Mouse (Mus musculus): ENCODE measurements around the gene Musk. TPM values are rescaled to one million over a fixed set of nuclear protein-coding genes. Genes with fewer than 3 reads are reported as not detected.

Gene Musk
- polyA plus RNA-seq, 1 experiment from 2014 or later: 5.9 TPM

DNA sequence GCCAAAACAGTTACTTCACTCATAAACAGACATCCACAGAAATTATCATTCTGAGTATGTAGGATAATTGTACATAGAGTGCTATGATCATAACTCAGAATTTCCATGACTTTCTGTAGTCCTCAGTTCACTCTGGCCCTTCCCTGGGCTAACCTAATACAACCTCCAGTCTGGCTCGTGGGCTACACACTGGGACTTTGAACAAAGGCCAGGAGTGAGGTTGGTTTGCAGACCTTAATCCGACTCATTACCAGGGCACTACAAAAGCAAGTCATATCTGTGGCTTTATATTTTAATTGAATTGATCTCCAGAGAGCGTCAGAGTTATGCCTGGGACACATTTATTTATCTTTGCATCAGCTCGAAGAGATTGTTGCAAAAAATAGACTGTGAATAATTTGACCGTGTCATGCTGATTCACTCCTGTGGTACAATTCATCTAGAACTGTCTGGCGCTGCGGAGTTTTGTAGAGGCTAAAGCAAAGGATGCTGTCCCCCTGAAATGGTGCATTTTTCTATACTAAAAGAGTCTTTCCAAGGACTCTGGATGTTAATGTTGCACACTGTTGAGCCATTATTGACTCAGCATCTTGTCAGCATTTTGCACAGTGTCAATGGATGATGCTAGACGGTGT is 10.4 kb upstream of the Musk start:
- no peak overlapping the region for H3K4me2 ChIP-seq (replicated peaks)
- no peak overlapping the region for H3K4me3 ChIP-seq (replicated peaks)
- WGBS: 45% methylated on average over 8 of the region's 8 CpGs
- H3K9me3 ChIP-seq (replicated peaks): no peaks in the 10 kb centered on the region
- H3K36me3 ChIP-seq: no peaks in the 10 kb centered on the region
- H3K27ac ChIP-seq (replicated peaks): no peak overlapping the region
- no peaks in the 10 kb centered on the region for H3K27me3 ChIP-seq
- no peak for ATAC-seq (ENCODE audit: insufficient number of reproducible peaks, low FRiP score, low TSS enrichment, low read depth)
- H3K4me1 ChIP-seq: peaks cover 14% of the 10 kb centered on the region; the same call in 1 of the 2 replicates
- no peak overlapping the region for H3K9ac ChIP-seq

DNA sequence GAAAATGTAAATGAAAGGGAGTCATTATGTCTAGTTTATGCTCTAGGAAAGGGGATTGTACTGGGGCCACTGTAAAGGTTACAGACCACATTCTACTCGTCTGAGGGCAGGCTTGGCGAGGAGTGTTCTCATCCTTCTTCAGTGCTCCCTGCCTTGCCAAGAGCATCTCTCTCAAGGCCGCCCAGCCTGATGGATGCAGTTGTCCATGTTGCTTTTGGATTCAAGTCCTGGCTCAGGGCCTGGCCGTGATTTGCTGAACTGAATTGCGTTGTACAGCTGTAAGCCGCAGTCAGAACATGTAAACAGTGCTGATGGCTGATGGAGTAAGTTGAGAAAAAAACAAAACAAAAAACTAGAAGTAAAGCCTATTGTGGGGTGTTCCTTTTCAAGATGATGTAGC is 7.4 kb upstream of the Musk start:
- Histone ChIP-seq H3K4me2 (replicated peaks) (no peak overlapping the region), H3K4me1 (no peaks in the 10 kb centered on the region), H3K36me3 (no peaks in the 10 kb centered on the region), H3K4me3 (replicated peaks) (no peak overlapping the region), H3K27ac (replicated peaks) (no peak overlapping the region), H3K9ac (no peak overlapping the region), H3K9me3 (replicated peaks) (no peaks in the 10 kb centered on the region), H3K27me3 (no peaks in the 10 kb centered on the region)
- WGBS: 70% methylated on average over 6 of the region's 6 CpGs
- peak; percentile 47; the same call in 1 of the 2 replicates for ATAC-seq (ENCODE audit: insufficient number of reproducible peaks, low FRiP score, low TSS enrichment, low read depth)

DNA sequence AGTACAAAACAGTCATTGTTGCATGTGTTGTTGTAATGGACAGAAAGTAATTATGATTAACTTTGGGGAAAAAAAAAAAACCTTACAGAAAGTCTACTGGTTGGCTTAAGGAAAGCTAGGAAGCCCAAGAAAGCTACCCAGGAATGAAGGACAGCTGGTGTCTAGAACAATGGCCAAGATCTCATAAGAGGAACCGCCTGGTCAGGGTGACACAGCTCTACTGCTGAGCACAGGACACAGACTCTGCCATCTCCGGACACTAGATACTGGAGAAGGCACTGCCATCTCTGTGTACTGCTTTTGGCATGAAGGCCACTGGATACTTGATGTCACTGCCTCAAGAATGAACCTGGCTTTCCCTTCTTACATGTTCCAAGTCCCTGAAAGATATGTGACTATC is 5.6 kb upstream of the Musk start:
- WGBS: 92% methylated on average over 2 of the region's 2 CpGs
- no peaks in the 10 kb centered on the region for H3K4me1 ChIP-seq
- no peaks in the 10 kb centered on the region for H3K36me3 ChIP-seq
- no peaks in the 10 kb centered on the region for H3K9me3 ChIP-seq (replicated peaks)
- ATAC-seq (ENCODE audit: insufficient number of reproducible peaks, low FRiP score, low TSS enrichment, low read depth): no peak
- no peak overlapping the region for H3K27ac ChIP-seq (replicated peaks)
- no peak overlapping the region for H3K4me2 ChIP-seq (replicated peaks)
- no peaks in the 10 kb centered on the region for H3K27me3 ChIP-seq
- no peak overlapping the region for H3K9ac ChIP-seq
- H3K4me3 ChIP-seq (replicated peaks): no peak overlapping the region

DNA sequence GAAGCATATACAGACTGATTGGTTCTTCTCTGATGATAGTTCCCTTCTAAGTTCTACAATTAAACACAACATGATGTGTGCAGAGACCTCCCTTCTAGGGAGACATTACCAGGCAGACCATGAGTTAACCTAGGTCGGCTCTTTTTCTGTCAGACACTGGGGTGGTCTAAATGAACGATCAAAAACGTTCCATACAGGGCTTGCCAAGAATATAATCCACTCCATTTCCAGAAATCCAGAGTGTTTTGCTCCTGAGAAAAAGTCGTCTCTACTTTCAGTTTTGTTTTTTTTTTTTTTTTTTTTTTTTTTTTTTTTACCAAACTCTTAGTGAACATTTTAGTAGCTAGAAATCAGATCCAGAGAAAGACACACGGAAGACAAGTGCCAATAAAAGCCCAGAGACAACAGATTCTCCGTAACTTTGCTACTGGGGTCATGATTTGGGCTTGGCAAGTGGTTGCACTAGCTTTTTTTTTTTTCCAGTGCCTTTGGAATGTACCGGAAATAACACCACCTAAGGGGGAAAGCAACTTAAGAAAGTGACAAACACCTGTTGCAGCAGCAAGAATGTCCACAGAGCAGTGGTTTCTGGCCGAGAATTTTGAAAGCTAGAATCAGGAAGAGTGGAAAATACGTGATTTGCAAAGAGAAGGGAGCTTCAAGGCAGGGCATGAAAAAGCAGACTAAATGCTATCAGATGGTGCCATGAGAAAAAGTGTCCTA is 769 bp downstream of the Musk start:
- Histone ChIP-seq H3K9ac (no peak overlapping the region), H3K4me2 (replicated peaks) (peak overlapping the region; percentile 26), H3K4me3 (replicated peaks) (peak overlapping the region; percentile 18), H3K36me3 (no peaks in the 10 kb centered on the region), H3K4me1 (peaks cover 5% of the 10 kb centered on the region; the same call in 1 of the 2 replicates), H3K9me3 (replicated peaks) (no peaks in the 10 kb centered on the region), H3K27ac (replicated peaks) (peak overlapping the region; percentile 25; the same call in 1 of the 2 replicates), H3K27me3 (no peaks in the 10 kb centered on the region)
- WGBS: 20% methylated on average over 9 of the region's 9 CpGs
- ATAC-seq (ENCODE audit: insufficient number of reproducible peaks, low FRiP score, low TSS enrichment, low read depth): no peak

DNA sequence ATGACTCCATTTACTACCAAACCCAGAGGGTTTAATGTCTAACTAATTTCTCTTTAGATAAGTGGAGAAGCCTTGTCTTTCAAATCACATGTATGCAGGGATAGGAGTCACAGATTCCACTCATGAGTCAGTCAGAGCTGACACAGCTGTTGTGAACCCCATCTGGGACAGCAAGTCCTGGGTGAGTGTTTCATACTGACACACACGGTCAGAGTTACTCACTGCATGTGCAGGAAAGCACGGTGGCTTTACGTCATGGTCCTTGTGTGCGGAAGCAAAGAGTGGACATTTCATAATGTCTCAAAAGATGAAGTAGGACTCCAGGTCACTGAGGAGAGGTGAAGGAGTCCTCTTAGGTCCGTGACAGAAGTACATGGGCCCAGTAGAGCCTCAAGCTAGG is 3.0 kb downstream of the Musk start:
- Histone ChIP-seq H3K9ac (no peak overlapping the region), H3K36me3 (no peaks in the 10 kb centered on the region), H3K4me2 (replicated peaks) (no peak overlapping the region), H3K9me3 (replicated peaks) (no peaks in the 10 kb centered on the region), H3K27ac (replicated peaks) (no peak overlapping the region), H3K4me3 (replicated peaks) (no peak overlapping the region), H3K4me1 (peaks cover 5% of the 10 kb centered on the region; the same call in 1 of the 2 replicates), H3K27me3 (no peaks in the 10 kb centered on the region)
- WGBS: 75% methylated on average over 5 of the region's 5 CpGs
- no peak for ATAC-seq (ENCODE audit: insufficient number of reproducible peaks, low FRiP score, low TSS enrichment, low read depth)

DNA sequence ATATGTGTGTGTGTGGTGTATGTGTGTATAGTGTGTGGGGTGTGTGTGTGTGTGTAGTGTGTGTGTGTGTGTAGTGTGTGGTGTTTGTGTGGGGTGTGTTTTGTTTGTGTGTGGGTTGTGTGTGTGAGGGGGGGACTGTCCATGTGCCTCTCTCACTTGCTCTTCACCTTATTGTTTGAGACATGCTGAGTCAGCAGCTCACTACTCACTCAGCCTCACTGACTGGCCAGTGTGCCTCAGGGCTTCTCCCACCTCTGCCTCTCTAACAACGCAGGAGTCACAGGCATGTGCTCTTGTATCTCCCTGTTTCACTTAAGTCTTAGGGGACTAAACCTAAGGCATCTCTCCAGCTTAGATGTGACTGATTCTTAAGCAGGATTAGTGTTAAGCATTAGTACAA is 6.1 kb downstream of the Musk start:
- Histone ChIP-seq H3K36me3 (no peaks in the 10 kb centered on the region), H3K4me1 (peaks cover 2% of the 10 kb centered on the region; the same call in 1 of the 2 replicates), H3K9me3 (replicated peaks) (no peaks in the 10 kb centered on the region), H3K4me3 (replicated peaks) (no peak overlapping the region), H3K4me2 (replicated peaks) (no peak overlapping the region), H3K27ac (replicated peaks) (no peak overlapping the region), H3K27me3 (no peaks in the 10 kb centered on the region), H3K9ac (no peak overlapping the region)
- ATAC-seq (ENCODE audit: insufficient number of reproducible peaks, low FRiP score, low TSS enrichment, low read depth): no peak
- WGBS: 10% methylated on average over 1 of the region's 1 CpGs

DNA sequence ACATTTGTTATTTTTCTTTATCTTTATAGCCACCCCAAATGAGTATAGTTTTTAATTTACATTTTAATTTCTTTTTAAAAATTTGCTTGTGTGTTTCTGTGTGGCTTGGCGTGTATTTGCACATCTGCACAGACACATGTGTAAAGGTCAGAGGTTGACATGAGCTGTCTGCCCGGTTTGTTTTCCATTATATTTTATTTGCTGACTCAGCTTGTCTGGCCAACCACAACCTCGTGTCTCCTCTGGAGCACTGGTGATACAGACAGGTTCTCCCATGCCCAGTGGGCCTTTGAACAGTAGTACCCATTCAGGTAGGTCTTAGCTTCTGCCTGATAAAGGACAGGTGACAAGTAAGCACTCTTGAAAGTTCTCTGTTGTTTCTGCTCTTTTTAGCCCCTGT is 7.3 kb downstream of the Musk start:
- H3K4me1 ChIP-seq: no peaks in the 10 kb centered on the region
- H3K36me3 ChIP-seq: no peaks in the 10 kb centered on the region
- no peak overlapping the region for H3K27ac ChIP-seq (replicated peaks)
- no peaks in the 10 kb centered on the region for H3K9me3 ChIP-seq (replicated peaks)
- no peak overlapping the region for H3K4me2 ChIP-seq (replicated peaks)
- H3K9ac ChIP-seq: no peak overlapping the region
- no peak for ATAC-seq (ENCODE audit: insufficient number of reproducible peaks, low FRiP score, low TSS enrichment, low read depth)
- no peak overlapping the region for H3K4me3 ChIP-seq (replicated peaks)
- no peaks in the 10 kb centered on the region for H3K27me3 ChIP-seq
- 77% methylated on average over 3 of the region's 3 CpGs for WGBS

DNA sequence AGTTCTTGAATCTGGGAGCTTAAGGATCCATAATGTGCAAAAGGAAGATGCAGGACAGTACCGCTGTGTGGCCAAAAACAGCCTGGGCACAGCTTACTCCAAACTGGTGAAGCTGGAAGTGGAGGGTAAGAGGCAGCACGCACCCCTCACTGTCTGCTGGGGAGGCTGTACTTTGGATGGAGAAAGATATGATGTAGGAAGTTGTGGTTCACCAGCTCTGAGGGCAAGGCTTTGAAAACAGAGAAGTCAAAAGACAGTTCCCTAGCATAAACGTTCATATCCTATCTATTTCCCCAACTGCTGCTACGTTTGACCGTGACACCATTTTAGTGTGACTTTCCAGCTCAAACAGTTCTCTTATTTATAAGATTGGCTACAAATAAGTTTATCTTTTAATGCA is 18.1 kb downstream of the Musk start:
- WGBS: 79% methylated on average over 5 of the region's 5 CpGs
- Histone ChIP-seq H3K27ac (replicated peaks) (no peak overlapping the region), H3K27me3 (no peaks in the 10 kb centered on the region), H3K9ac (no peak overlapping the region), H3K4me2 (replicated peaks) (no peak overlapping the region), H3K9me3 (replicated peaks) (no peaks in the 10 kb centered on the region), H3K4me3 (replicated peaks) (no peak overlapping the region), H3K4me1 (peaks cover 6% of the 10 kb centered on the region; the same call in 1 of the 2 replicates), H3K36me3 (no peaks in the 10 kb centered on the region)
- no peak for ATAC-seq (ENCODE audit: insufficient number of reproducible peaks, low FRiP score, low TSS enrichment, low read depth)

DNA sequence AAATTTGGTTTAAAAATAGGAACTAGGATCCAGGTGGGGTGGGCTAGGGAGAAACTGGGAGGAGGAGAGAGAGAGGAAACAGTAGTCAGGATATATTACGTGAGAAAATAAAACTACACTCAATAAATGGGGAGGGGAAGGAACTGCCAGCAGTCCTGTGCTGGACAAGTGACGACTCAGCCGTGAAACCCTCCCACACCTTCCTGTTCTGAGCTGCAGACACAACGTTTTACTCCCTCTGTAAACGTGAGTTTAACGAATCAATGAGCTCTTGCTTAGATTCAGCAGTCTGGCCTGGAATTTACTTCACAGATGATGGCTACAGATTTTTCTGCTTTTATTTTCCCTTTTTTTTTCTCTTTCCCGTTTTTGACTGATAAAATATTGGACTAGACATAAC is 18.8 kb downstream of the Musk start:
- Histone ChIP-seq H3K4me2 (replicated peaks) (no peak overlapping the region), H3K36me3 (no peaks in the 10 kb centered on the region), H3K4me3 (replicated peaks) (no peak overlapping the region), H3K27me3 (no peaks in the 10 kb centered on the region), H3K9ac (no peak overlapping the region), H3K27ac (replicated peaks) (no peak overlapping the region), H3K4me1 (peaks cover 6% of the 10 kb centered on the region; the same call in 1 of the 2 replicates), H3K9me3 (replicated peaks) (no peaks in the 10 kb centered on the region)
- no peak for ATAC-seq (ENCODE audit: insufficient number of reproducible peaks, low FRiP score, low TSS enrichment, low read depth)
- 39% methylated on average over 7 of the region's 7 CpGs for WGBS

DNA sequence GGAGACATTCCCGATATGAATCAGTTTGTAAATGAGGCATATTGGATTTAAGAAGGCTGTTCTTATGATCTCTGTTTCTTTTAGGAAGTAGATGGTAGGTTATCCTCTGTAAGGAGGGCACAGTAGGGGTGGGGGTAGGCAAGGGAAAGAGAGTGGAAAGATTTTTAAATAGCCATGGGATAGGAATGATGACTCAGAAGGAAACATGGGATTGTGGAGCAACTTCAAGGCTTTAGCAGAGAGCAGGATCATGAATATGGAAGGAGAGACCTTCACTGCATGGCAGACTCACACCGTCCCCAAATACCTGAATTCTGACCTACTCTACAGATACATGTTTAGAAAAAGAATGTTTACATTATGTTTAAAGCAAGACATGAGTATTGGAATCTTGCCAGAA is 21.7 kb downstream of the Musk start:
- WGBS: 37% methylated on average over 2 of the region's 2 CpGs
- Histone ChIP-seq H3K9me3 (replicated peaks) (no peaks in the 10 kb centered on the region), H3K36me3 (no peaks in the 10 kb centered on the region)

DNA sequence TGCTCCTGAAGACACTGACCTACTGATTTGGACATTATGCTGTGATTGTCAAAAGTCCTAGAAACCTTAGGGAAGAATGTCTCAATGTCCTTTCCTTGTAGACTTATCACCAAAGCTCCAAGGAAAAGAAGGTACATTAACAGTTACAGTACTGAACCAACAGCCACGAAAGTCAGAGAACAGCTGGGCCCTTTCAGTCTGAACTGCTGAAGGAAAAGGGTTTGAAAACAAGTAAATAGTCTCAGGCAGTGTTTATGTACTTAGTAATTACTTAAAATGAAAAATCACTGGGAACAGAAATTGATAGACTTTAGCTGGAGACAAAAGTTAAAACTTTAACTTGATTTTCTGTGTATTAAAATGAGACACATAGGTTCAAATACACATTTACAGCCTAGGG is 27.6 kb downstream of the Musk start:
- Histone ChIP-seq H3K9me3 (replicated peaks) (no peaks in the 10 kb centered on the region), H3K27me3 (no peaks in the 10 kb centered on the region), H3K27ac (replicated peaks) (no peak overlapping the region), H3K4me2 (replicated peaks) (no peak overlapping the region), H3K36me3 (no peaks in the 10 kb centered on the region), H3K4me1 (no peaks in the 10 kb centered on the region), H3K4me3 (replicated peaks) (no peak overlapping the region), H3K9ac (no peak overlapping the region)
- WGBS: 69% methylated on average over 1 of the region's 1 CpGs
- ATAC-seq (ENCODE audit: insufficient number of reproducible peaks, low FRiP score, low TSS enrichment, low read depth): no peak

More for the DNA sequence above, 21.7 kb downstream of the Musk start:
- Histone ChIP-seq H3K4me1 (peaks cover 6% of the 10 kb centered on the region; the same call in 1 of the 2 replicates), H3K27ac (replicated peaks) (no peak overlapping the region), H3K4me2 (replicated peaks) (no peak overlapping the region), H3K27me3 (no peaks in the 10 kb centered on the region), H3K9ac (no peak overlapping the region), H3K4me3 (replicated peaks) (no peak overlapping the region)
- no peak for ATAC-seq (ENCODE audit: insufficient number of reproducible peaks, low FRiP score, low TSS enrichment, low read depth)

Measured in embryonic facial prominence, embryonic 15.5 days (tissue).